Mouse (Mus musculus) R1 (cell line): Measurements from ENCODE around the gene Pole2.
A peak's percentile ranks its signal among the peaks of the same experiment; 100 is the strongest.

Experiments
- DNase-seq: peaks from one replicate; pipeline ENCODE4 v3.0.0-alpha.2; 2018; ENCODE audit warnings: low read depth, low spot score

Pole2 gene

GRCm38 (mm10) chr12:69227776-69228466 is at the start of gene Pole2:
TSS of gene Pole2 (minus strand) at chr12:69228195.
- peak; percentile 89 for DNase-seq

- DNase-seq, result no peak
Measured at GRCm38 (mm10) chr12:69268956-69269355, 41.0 kb upstream of the Pole2 start.

- DNase-seq, result no peak
Measured at GRCm38 (mm10) chr12:69267956-69268632, 40.1 kb upstream of the Pole2 start.

- DNase-seq, result no peak
Measured at GRCm38 (mm10) chr12:69265031-69265430, 37.0 kb upstream of the Pole2 start.

- DNase-seq, result no peak
Measured at GRCm38 (mm10) chr12:69262251-69262650, 34.3 kb upstream of the Pole2 start.

GRCm38 (mm10) chr12:69257836-69258235 is 29.8 kb upstream of the Pole2 start:
- no peak for DNase-seq

- no peak for DNase-seq
Measured at GRCm38 (mm10) chr12:69253806-69254205, 25.8 kb upstream of the Pole2 start.

GRCm38 (mm10) chr12:69250756-69251155 is 22.8 kb upstream of the Pole2 start:
- no peak for DNase-seq

- no peak for DNase-seq
Measured at GRCm38 (mm10) chr12:69249766-69250165, 21.8 kb upstream of the Pole2 start.

GRCm38 (mm10) chr12:69241771-69242431 is 13.9 kb upstream of the Pole2 start:
- DNase-seq, result peak; percentile 37

GRCm38 (mm10) chr12:69241405-69241770 is 13.4 kb upstream of the Pole2 start:
- no peak for DNase-seq

- DNase-seq, result no peak
Measured at GRCm38 (mm10) chr12:69240876-69241275, 12.9 kb upstream of the Pole2 start, which contains the start of gene Klhdc1. TSS of gene Klhdc1 (plus strand) at chr12:69241176.

GRCm38 (mm10) chr12:69238284-69238683 is 10.3 kb upstream of the Pole2 start:
- DNase-seq, result peak; percentile 24

- no peak for DNase-seq
Measured at GRCm38 (mm10) chr12:69235782-69236181, 7.8 kb upstream of the Pole2 start.

GRCm38 (mm10) chr12:69229251-69229650 is 1.3 kb upstream of the Pole2 start:
- DNase-seq, result peak; percentile 86

- DNase-seq, result no peak
Measured at GRCm38 (mm10) chr12:69220613-69221277, 7.2 kb downstream of the Pole2 start.

- DNase-seq, result no peak
Measured at GRCm38 (mm10) chr12:69216587-69216986, 11.4 kb downstream of the Pole2 start.

GRCm38 (mm10) chr12:69215000-69215785 is 12.8 kb downstream of the Pole2 start:
- DNase-seq, result no peak

- DNase-seq, result no peak
Measured at GRCm38 (mm10) chr12:69214393-69214792, 13.6 kb downstream of the Pole2 start.

- DNase-seq, result no peak
Measured at GRCm38 (mm10) chr12:69213186-69213777, 14.7 kb downstream of the Pole2 start.

GRCm38 (mm10) chr12:69211057-69211456 is 16.9 kb downstream of the Pole2 start:
- DNase-seq, result peak; percentile 53
